Mouse (Mus musculus): ENCODE measurements around the gene Defb19. TPM values are rescaled to one million over a fixed set of nuclear protein-coding genes. Genes with fewer than 3 reads are reported as not detected.
A peak's percentile ranks its signal among the peaks of the same experiment; 100 is the strongest.

The Defb19 gene
- polyA plus RNA-seq (2015; fragmentation: Nextera tagmentation; extraction: Ambion mirVana), result 0.75 and 1.0 TPM in 2 replicates

DNA sequence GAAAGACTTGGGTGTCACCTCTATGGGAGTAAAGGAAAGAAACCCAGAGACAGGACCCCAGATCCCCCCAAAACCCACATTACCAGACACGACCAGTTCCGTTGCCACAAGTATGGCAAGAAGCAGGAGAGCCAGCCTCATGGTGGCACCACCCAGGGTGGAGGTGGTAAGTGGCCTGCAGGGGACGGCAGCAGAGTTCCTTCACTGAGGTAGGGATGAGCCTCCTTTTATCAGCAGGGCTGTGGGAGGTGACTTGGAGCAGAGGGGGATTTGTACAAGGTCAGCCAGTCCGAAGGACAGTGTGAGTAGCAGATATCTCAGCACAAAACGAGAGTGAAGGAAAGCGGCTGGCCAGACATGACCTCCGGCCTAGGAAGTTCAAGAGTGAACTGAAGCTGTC lies at the start of gene Defb19:
Defb19 (minus strand) TSS at position 206 of the 400 bp plus-strand sequence.
- H3K4me1 ChIP-seq, result peaks cover 11% of the 10 kb centered on the region
- no peaks in the 10 kb centered on the region for H3K36me3 ChIP-seq
- no peak for ATAC-seq (ENCODE audit: extremely low read depth, insufficient number of reproducible peaks, low FRiP score, low TSS enrichment)
- no peak within 1 kb of the TSS for H3K4me3 ChIP-seq
- no peaks in the 10 kb centered on the region for H3K27me3 ChIP-seq (replicated peaks)
- no peak within 1 kb of the TSS for H3K4me2 ChIP-seq
- H3K27ac ChIP-seq (replicated peaks), result no peak within 1 kb of the TSS
- H3K9ac ChIP-seq, result no peak within 1 kb of the TSS
- WGBS, result 45% methylated on average over 7 of the region's 7 CpGs
- no peaks in the 10 kb centered on the region for H3K9me3 ChIP-seq

DNA sequence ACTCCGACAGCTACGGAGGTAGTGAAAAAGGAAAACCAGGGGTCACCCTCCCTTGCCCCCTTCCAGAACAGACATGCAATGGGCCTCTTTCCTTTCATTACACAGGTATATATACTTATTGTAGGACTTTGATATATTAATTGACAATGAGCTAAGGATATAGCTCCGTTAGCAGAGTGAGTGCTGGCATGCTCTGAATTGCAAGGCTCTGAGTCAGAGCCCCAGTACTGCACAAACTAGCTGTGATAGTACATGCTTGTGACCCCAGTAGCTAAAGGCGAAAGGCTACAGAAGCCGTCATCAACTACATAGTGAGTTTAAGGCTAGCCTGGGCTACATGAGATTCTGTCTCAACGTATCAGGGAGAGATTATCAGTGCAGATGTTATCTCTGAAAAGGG lies 49.8 kb upstream of the Defb19 start:
- Histone ChIP-seq H3K27ac (replicated peaks) (no peak overlapping the region), H3K36me3 (peaks cover 4% of the 10 kb centered on the region; the same call in 1 of the 2 replicates), H3K9me3 (no peaks in the 10 kb centered on the region), H3K4me3 (0 out of 2 replicates have a peak overlapping the region, but pooled peaks have one; percentile 66), H3K4me1 (peaks cover 60% of the 10 kb centered on the region), H3K9ac (0 out of 2 replicates have a peak overlapping the region, but pooled peaks have one; percentile 20), H3K27me3 (replicated peaks) (peaks cover 50% of the 10 kb centered on the region), H3K4me2 (0 out of 2 replicates have a peak overlapping the region, but pooled peaks have one; percentile 91)
- WGBS, result 71% methylated on average over 6 of the region's 6 CpGs
- ATAC-seq (ENCODE audit: extremely low read depth, insufficient number of reproducible peaks, low FRiP score, low TSS enrichment), result no peak

DNA sequence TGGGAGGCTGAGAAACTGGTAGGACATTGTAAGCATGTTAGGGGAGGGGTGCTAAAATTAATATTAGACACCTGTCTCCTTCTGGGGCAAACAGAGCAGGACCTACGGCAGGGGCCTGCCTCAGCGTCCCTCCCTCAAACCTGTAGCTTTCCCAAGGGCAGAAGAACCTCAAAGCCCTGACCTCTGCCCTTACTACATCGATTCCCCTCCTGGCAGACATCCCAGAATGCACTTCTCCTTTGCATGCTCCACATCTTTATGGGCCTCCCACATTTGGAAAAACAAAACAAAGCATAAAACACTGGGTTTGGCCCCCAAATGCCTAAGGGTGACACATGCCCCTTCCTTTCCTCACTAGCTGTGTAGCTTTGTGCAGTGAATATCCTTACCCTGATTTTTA lies 49.1 kb upstream of the Defb19 start:
- H3K9ac ChIP-seq, result 0 out of 2 replicates have a peak overlapping the region, but pooled peaks have one; percentile 7
- no peak for ATAC-seq (ENCODE audit: extremely low read depth, insufficient number of reproducible peaks, low FRiP score, low TSS enrichment)
- peaks cover 54% of the 10 kb centered on the region for H3K4me1 ChIP-seq
- peak overlapping the region; percentile 91 for H3K4me2 ChIP-seq
- peaks cover under 1% of the 10 kb centered on the region; the same call in 1 of the 2 replicates for H3K36me3 ChIP-seq
- H3K4me3 ChIP-seq, result peak overlapping the region; percentile 66; the same call in 1 of the 2 replicates
- no peak overlapping the region for H3K27ac ChIP-seq (replicated peaks)
- no peaks in the 10 kb centered on the region for H3K9me3 ChIP-seq
- 53% methylated on average over 3 of the region's 3 CpGs for WGBS
- peaks cover 46% of the 10 kb centered on the region for H3K27me3 ChIP-seq (replicated peaks)

- Histone ChIP-seq H3K4me1 (peaks cover 43% of the 10 kb centered on the region), H3K9ac (peak overlapping the region; percentile 84), H3K9me3 (no peaks in the 10 kb centered on the region), H3K36me3 (no peaks in the 10 kb centered on the region), H3K27me3 (replicated peaks) (peaks cover 46% of the 10 kb centered on the region), H3K4me2 (peak overlapping the region; percentile 91), H3K27ac (replicated peaks) (no peak overlapping the region), H3K4me3 (peak overlapping the region; percentile 66)
- 43% methylated on average over 17 of the region's 17 CpGs for WGBS
- ATAC-seq (ENCODE audit: extremely low read depth, insufficient number of reproducible peaks, low FRiP score, low TSS enrichment), result no peak
Measured at GRCm38 (mm10) chr2:152628066-152628465, 48.0 kb upstream of the Defb19 start.

DNA sequence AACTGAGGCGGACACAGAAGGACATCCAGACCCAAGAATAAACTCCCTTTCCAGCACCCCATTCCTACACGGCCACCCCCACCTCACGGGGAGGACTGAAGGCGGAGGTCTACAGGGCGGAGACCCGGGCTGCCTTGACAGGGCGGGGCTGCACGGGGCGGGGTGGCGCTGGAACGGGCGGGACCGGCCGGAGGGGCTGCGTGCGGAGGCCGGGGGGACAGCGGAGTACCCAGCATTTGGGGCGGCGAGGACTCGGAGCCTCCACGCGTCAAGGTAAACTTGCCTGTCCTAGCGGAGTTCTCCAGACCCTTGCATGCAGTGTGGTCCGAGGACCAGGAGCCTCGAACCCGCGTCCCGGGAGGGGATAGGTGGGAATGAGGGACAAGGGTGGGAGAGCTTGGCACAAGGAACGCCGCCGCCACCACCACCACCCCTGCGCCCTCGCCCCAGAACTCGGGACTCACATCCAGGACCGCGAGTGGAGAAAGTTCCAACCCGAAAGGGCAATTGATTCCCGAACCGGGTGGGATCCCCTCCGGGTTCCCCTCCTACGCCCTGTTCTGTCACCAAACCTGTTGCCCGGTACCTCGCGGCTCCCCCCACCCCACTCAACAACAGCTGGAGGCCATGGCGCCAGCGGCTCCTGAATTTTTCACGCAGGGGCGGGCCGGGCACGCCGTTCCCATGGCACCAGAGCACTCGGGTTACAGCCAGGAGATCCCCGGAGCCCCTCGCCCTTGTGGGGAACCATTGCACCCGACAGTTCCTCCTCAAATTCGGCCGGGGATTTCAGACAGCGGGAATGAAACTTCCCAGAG lies 46.9 kb upstream of the Defb19 start, which contains the start of gene Rem1:
Rem1 (plus strand) TSS at position 178 of the 818 bp plus-strand sequence.
- 0 out of 2 replicates have a peak, but pooled peaks have one; percentile 29 for ATAC-seq (ENCODE audit: extremely low read depth, insufficient number of reproducible peaks, low FRiP score, low TSS enrichment)
- peak within 1 kb of the TSS; percentile 91 for H3K4me2 ChIP-seq
- no peaks in the 10 kb centered on the region for H3K9me3 ChIP-seq
- no peaks in the 10 kb centered on the region for H3K36me3 ChIP-seq
- H3K4me1 ChIP-seq, result peaks cover 34% of the 10 kb centered on the region
- 0 out of 2 replicates have a peak within 1 kb of the TSS, but pooled peaks have one; percentile 12 for H3K27ac ChIP-seq (replicated peaks)
- peak within 1 kb of the TSS; percentile 84 for H3K9ac ChIP-seq
- 2% methylated on average over 59 of the region's 59 CpGs for WGBS
- H3K27me3 ChIP-seq (replicated peaks), result peaks cover 46% of the 10 kb centered on the region
- H3K4me3 ChIP-seq, result peak within 1 kb of the TSS; percentile 66

- Histone ChIP-seq H3K9me3 (no peaks in the 10 kb centered on the region), H3K36me3 (no peaks in the 10 kb centered on the region), H3K4me1 (peaks cover 33% of the 10 kb centered on the region), H3K27ac (replicated peaks) (no peak overlapping the region), H3K9ac (no peak overlapping the region), H3K4me3 (no peak overlapping the region), H3K4me2 (no peak overlapping the region), H3K27me3 (replicated peaks) (peaks cover 46% of the 10 kb centered on the region)
- ATAC-seq (ENCODE audit: extremely low read depth, insufficient number of reproducible peaks, low FRiP score, low TSS enrichment), result no peak
- WGBS, result 12% methylated on average over 1 of the region's 1 CpGs
Measured at GRCm38 (mm10) chr2:152625256-152625655, 45.1 kb upstream of the Defb19 start.

- Histone ChIP-seq H3K4me3 (no peak overlapping the region), H3K9me3 (no peaks in the 10 kb centered on the region), H3K9ac (no peak overlapping the region), H3K4me1 (peaks cover 29% of the 10 kb centered on the region), H3K36me3 (no peaks in the 10 kb centered on the region), H3K4me2 (no peak overlapping the region), H3K27me3 (replicated peaks) (peaks cover 45% of the 10 kb centered on the region), H3K27ac (replicated peaks) (no peak overlapping the region)
- WGBS, result 79% methylated on average over 2 of the region's 2 CpGs
- no peak for ATAC-seq (ENCODE audit: extremely low read depth, insufficient number of reproducible peaks, low FRiP score, low TSS enrichment)
Measured at GRCm38 (mm10) chr2:152624566-152624965, 44.5 kb upstream of the Defb19 start.

- no peak for ATAC-seq (ENCODE audit: extremely low read depth, insufficient number of reproducible peaks, low FRiP score, low TSS enrichment)
- Histone ChIP-seq H3K9me3 (no peaks in the 10 kb centered on the region), H3K9ac (no peak within 1 kb of the TSS), H3K27me3 (replicated peaks) (peaks cover 28% of the 10 kb centered on the region), H3K4me1 (peaks cover 20% of the 10 kb centered on the region), H3K4me3 (no peak within 1 kb of the TSS), H3K36me3 (no peaks in the 10 kb centered on the region), H3K27ac (replicated peaks) (no peak within 1 kb of the TSS), H3K4me2 (no peak within 1 kb of the TSS)
- WGBS, result 75% methylated on average over 7 of the region's 7 CpGs
Measured at GRCm38 (mm10) chr2:152622953-152623352, 42.8 kb upstream of the Defb19 start, which contains the start of gene Defb25. Defb25 (minus strand) TSS chr2:152623053.

DNA sequence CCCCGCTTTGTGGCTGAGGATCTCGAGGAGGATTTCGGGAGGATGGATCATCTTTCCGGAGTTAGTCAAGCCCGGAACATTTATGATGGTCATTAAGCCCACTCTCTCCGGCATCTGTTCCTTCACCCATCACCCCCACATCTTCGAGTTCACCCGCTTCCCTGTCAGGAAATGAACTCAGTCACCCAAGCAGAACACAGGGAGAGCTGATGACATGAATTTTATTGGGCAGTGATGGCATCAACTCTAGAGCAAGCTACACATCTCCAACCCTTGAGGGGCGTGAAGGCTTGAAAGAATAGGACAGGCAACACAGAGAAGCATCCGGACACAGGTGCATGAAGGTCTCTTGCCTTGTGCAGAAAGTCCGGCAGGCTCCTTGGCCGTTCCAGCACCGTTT lies 42.0 kb upstream of the Defb19 start:
- Histone ChIP-seq H3K36me3 (no peaks in the 10 kb centered on the region), H3K4me1 (peaks cover 12% of the 10 kb centered on the region), H3K27ac (replicated peaks) (no peak overlapping the region), H3K9me3 (no peaks in the 10 kb centered on the region), H3K4me3 (no peak overlapping the region), H3K4me2 (no peak overlapping the region), H3K9ac (no peak overlapping the region), H3K27me3 (replicated peaks) (peaks cover 20% of the 10 kb centered on the region)
- WGBS, result 78% methylated on average over 13 of the region's 13 CpGs
- no peak for ATAC-seq (ENCODE audit: extremely low read depth, insufficient number of reproducible peaks, low FRiP score, low TSS enrichment)

DNA sequence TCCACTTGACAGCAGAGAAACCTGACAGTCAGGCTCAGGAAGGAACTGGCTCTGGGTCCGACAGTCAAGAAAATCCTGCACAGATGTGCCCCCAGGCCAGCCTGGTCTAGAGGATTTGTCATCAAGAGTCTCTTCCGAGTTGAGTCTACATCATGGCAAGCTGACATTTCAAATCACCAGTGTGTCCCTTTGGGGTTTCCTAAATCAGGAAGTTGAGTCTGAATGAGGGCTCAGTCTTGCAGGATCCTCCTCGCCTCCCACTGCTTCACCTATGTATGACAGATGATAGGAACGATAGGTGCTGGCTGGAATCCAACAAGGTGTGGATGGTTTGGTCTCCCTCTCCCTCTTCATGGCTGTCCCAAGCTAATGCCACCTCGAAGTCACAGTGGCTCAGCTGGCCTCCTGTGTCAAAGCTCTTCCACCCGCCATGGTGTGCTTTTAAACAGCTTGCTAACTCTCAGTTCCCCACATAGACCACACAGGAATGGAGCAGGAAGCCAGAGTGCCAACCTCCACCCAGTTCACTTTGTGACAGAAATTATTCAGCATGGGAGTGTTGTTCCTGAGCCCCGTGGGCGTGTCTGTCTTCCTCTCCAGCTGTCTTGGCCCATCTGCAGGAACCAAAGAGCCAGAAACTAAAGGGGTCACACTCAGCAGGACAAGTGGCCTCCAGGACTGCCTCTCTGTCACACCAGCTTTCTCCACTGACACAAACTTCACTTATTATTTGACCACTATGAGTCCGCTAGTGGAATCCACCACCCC lies 40.4 kb upstream of the Defb19 start:
- H3K9ac ChIP-seq, result no peak overlapping the region
- H3K27me3 ChIP-seq (replicated peaks), result peaks cover 4% of the 10 kb centered on the region
- no peak overlapping the region for H3K4me2 ChIP-seq
- no peaks in the 10 kb centered on the region for H3K9me3 ChIP-seq
- no peaks in the 10 kb centered on the region for H3K36me3 ChIP-seq
- no peak for ATAC-seq (ENCODE audit: extremely low read depth, insufficient number of reproducible peaks, low FRiP score, low TSS enrichment)
- 58% methylated on average over 9 of the region's 9 CpGs for WGBS
- no peaks in the 10 kb centered on the region for H3K4me1 ChIP-seq
- no peak overlapping the region for H3K4me3 ChIP-seq
- H3K27ac ChIP-seq (replicated peaks), result no peak overlapping the region

DNA sequence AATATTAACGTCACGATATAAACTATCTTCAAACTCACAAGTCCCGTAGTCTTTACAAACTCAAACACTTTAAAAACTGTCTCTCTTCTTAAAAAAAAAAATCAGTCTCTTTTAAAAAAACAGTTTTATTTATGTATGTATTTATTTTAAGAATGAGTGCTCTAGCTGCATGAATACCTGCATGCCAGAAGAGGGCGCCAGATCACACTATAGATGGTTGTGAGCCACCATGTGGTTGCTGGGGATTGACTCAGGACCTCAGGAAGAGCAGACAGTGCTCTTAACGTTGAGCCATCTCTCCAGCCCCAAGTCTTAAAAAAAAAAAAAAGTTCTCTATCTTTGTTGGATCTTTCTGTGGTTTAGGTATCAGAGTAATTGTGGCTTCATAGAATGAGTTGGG lies 37.3 kb upstream of the Defb19 start:
- Histone ChIP-seq H3K4me2 (no peak overlapping the region), H3K27ac (replicated peaks) (no peak overlapping the region), H3K4me3 (no peak overlapping the region), H3K9me3 (no peaks in the 10 kb centered on the region), H3K9ac (no peak overlapping the region), H3K4me1 (no peaks in the 10 kb centered on the region), H3K36me3 (no peaks in the 10 kb centered on the region), H3K27me3 (replicated peaks) (no peaks in the 10 kb centered on the region)
- ATAC-seq (ENCODE audit: extremely low read depth, insufficient number of reproducible peaks, low FRiP score, low TSS enrichment), result no peak
- 57% methylated on average over 5 of the region's 5 CpGs for WGBS
